Mouse (Mus musculus) cerebellum, postnatal 36 days (tissue): Measurements from ENCODE around the gene Stx8.
A peak's percentile ranks its signal among the peaks of the same experiment; 100 is the strongest.

ENCODE experiments used
- DNase-seq, 2 experiments: peaks; one replicate each; pipeline ENCODE4 v3.0.0; 2021 to 2022; ENCODE audit warnings: mixed read lengths in 2 of 2

Gene Stx8

DNA sequence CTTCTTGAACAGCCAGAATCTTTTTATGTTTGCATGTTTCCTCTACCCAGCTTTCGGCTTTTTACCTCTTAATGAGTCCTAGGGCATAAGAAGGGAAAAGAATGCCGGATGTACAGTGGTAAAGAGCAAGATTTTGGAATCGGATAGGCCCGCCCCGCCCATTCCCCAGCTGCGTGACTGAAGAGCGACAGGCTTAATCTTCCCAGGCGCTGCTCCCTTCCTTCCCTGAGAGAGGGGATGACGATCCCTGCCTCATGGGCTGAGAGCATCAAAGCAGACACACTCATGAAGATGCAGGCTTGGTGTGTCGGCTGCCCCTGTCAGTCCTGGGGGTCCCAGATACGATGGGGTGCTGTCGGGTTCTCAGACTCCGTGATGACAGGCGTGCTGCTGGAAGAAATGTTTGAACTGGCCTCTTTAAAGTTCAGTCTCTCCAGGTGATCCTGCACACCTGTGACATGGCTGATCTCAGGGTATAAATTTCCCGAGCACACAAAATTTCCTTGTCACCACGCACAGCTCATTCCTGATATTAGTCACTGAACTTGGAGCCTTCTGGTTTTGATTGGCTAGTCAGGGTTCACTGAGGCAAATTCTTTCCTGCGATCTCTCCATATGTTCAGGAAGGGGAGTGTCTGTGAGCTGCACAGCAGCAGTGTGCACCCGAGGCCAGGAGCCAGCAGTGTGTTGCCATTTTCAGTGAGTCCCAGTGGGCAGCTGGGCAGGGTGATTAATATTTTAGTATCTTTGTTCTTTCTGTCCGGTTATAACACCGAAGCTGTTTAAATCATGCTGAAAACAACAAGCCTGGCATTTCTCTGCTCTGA is 70.4 kb downstream of the Stx8 start:
- DNase-seq: no peak

DNA sequence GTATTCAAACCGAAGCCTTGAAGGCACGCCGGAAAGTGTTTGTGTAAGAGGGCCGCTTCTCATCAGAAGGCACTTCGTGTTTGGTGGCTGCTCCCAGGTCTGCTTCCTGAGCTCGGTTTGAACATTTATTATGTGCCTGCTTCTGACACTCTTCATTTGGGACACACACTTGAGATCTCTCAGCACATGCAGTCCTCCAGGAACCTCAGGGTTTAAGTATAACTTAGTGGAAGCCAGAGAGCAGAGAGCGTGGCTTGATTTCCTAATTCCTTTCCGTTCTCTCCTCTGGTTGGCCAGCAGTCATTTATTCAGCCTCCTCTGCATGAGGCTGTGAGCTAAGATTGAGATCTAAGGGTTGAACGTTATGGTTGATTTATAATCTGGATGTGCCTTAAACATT is 71.1 kb downstream of the Stx8 start:
- no peak for DNase-seq

GRCm38 (mm10) chr11:68038101-68038500 is 72.1 kb downstream of the Stx8 start:
- DNase-seq: peak in 1 of 2 experiments; percentile 21

GRCm38 (mm10) chr11:68044181-68044580 is 78.2 kb downstream of the Stx8 start:
- DNase-seq: no peak

- no peak for DNase-seq
Observed at GRCm38 (mm10) chr11:68046916-68047315, 80.9 kb downstream of the Stx8 start.

- no peak for DNase-seq
Observed at GRCm38 (mm10) chr11:68049261-68050165, 83.5 kb downstream of the Stx8 start.

DNA sequence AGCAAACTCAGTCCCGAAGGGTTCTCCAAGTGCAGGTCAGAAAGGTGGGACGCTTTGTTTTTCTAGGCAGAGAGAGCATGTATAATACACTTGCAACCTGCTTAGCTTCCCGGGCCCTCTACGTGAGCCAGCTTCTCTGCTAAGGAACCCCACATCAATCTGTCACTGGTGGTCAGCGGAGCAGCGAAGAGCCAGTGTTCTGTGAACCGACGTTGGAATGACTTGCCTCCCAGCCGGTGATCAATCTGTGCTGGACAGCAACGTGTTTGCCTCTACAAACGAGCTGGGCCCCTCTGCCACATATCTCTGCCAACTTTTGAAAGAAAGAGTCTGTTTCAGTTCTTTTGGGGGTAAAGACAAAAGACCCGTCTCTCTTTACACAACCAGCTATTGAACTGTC is 84.7 kb downstream of the Stx8 start:
- no peak for DNase-seq

DNA sequence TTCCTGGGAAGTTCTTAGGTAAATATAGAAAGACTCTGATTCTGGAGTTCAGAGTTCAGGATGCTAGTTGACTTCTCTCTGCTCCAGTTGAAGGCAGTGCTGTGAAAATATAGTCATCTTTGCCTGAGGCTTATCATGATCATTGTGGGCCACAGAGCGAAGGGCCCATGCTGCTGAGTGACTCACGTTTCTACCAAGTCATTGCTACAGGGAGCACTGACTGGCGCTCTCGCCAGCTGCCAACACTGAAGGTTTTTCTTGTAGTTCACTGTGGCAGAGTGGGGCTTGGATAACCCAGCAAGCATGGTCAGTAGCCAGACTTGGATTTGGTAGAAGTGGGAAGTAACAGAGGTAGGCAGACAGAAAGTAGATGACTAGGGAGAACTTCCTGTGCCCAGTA is 85.3 kb downstream of the Stx8 start:
- DNase-seq: no peak

DNA sequence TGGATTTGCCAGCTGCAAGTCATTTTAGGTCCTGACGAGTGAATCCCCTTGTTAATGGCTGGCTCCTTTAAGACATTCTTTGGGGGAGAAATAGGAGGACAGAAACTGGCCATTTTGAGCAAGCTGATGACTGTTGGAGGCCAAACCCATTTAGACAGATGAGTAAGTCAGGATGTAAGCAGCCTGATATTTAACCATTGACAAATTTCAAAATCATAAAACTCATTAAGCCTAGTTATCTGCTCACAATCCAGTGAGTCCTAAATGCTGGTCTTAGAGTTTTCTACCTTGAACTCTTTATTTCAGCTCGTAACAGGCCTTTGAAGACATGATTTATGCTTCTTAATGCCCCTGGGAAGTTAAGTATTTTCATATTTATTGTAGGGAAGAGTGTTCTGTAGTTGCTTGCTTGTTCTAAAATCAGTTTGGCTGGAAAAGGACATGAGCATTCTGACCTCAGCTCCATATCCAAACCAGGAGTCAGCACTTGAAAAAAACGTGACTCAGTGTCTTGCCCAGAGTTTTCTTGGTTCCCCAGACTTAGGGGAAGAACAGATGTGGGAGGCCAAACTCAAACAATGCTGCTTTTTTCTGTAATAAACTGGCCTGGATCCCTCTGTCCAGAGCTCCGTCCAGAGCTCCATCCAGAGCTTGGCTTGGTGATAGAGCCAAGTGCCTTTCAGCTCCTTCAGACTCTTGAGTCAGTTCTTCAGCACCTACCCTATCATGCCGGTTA is 92.6 kb downstream of the Stx8 start:
- DNase-seq: no peak

GRCm38 (mm10) chr11:68060651-68061050 is 94.7 kb downstream of the Stx8 start:
- no peak for DNase-seq

GRCm38 (mm10) chr11:68062116-68062515 is 96.1 kb downstream of the Stx8 start:
- DNase-seq: peak; percentile 42 to 45

DNA sequence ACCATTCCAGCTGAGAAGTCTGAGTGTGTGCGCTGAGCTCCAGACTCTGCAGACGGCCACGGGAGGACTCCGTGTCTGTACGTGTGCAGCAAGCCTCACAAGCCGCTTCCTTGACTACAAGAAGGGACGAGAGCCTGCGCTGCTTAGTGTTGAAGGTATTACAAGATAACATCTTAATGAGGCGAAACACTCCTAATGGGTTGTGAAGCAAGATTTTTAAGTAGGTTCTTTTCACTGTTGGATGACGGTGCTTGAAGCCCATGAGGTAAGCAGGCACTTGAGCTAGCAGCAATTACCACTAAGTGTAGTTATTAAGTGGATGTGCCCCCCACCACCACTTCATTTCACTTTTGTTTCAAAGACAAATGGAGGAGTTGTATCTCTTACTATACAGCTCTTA is 101.8 kb downstream of the Stx8 start:
- DNase-seq: no peak

GRCm38 (mm10) chr11:68070086-68070485 is 104.1 kb downstream of the Stx8 start:
- no peak for DNase-seq

- no peak for DNase-seq
Observed at GRCm38 (mm10) chr11:68071836-68072235, 105.8 kb downstream of the Stx8 start.

GRCm38 (mm10) chr11:68072597-68073210 is 106.7 kb downstream of the Stx8 start:
- no peak for DNase-seq

DNA sequence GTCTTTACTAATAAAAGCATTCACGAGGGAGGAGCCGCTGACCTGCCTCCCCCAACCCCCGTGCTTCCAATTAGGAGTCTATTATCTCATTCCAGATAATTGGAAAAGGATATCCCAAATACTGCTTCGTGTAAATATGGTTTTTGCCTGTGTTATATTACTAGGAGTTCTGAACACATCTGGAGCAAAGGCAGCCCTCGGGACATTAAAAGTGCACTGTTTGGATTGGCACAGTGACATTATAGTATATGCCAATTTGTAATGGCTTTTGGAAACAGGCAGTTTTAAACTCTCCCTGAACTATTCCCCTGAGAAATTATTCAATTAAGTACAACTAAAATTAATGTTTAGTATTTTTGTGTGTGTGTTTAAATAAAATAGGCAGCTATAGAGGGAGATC is 108.7 kb downstream of the Stx8 start:
- no peak for DNase-seq

DNA sequence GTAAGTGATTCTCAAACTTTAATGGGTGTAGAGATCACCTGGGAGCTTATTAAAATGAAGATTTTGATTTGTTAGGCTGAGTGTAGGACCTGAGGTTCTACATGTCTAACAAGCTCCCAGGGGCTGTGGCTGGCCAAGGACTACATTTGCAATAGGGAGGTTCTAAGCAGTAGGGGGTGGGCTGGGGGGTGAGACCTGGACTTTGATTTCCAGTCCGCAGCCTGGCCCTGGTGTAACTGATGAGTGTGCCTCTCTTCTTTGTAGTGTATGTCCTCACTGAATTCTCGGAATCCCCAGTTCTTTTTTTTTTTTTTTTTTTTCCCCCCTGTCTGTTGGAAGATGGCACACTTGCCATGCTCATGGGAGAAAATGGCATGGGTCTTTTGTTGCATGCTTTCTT is 109.3 kb downstream of the Stx8 start:
- DNase-seq: no peak

DNA sequence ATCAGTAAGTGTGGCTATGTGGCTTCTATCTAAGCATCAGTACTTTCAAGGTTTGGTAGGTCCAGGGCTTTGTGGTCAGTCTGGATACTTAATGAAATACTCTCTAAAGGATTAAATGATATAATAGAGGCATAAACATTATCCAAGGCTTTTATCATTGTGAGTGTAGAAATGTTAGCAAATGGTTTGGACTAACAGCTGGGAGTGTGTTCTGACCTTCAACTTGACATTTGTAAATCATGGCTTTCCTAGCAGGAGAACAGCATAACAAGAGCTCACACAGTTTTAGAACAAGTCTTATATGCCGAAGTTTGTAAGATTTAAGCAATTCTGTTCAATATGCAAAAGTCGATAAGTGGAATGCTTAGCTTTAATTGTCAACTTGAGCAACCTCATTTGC is 113.8 kb downstream of the Stx8 start:
- no peak for DNase-seq

- no peak for DNase-seq
Observed at GRCm38 (mm10) chr11:68080999-68081398, 115.0 kb downstream of the Stx8 start.

DNA sequence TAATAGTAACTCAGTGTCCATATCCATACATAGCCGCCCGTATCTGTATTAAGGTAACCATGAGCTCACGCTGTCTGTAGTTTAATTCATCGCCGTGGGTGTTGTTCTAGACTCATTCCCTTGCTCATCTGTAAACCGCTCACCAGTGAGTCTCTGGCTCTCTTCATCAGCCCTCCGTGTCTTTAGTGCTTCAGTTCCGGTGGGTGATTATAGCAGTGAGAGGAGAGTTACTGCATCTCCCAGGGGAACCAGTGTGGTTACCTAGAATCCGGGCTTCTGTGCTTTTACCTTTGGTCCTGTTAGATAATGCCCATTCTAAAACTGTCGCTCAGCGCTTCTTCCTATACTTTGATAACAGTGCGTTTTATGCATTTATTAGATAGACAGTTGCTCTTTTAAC is 116.8 kb downstream of the Stx8 start:
- no peak for DNase-seq

DNA sequence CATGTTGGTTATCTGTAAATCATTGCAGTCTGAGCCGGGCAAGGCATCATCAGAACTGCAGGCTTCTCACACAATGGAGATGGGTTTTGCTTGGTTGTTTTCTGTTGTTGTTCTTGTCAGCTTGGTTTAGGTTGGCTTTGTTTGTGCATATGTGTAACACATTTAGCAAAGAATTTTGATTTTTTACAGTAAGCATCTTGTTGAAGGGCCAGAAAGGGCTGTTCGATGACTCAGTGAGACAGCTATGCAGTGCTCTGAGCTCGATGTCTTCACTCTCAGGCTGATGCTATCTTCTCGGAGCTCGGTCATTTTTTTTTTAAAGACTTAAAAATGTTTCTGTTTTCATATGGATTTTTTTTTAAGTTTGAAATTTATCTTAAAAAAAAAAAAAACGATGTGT is 117.6 kb downstream of the Stx8 start:
- no peak for DNase-seq

DNA sequence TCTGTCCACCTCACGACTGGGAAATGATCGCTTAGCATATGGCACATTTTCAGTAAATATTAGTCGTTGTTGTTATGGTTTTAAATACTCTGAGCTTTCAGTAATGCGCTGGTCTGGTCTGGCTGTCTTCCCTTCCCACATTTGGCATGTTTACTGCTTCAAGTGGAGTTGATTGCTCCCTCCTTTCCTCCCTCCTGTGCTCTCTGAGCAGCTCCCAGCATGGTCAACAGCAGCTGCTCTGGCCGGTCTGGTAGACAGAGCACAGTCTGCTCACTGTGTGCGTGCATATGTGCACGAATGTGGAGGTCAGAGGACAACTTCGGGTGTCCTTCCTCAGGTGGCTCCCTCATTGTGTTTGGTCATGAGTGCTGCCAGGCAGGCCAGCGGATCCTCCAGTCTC is 120.2 kb downstream of the Stx8 start:
- peak in 1 of 2 experiments; percentile 7 for DNase-seq

GRCm38 (mm10) chr11:68089426-68089825 is 123.4 kb downstream of the Stx8 start:
- no peak for DNase-seq
